Mouse (Mus musculus): ENCODE measurements around the gene Gjb2. TPM values are rescaled to one million over a fixed set of nuclear protein-coding genes. Genes with fewer than 3 reads are reported as not detected.
"Not testable (repeated sequence)": the region's sequence is repeated elsewhere in the genome, so short reads cannot be mapped to it uniquely, and the experiment has no call there.

Gene Gjb2
- polyA plus RNA-seq, 1 experiment from 2014 or later = 4.8 TPM

GRCm38 (mm10) chr14:57090001-57090400 lies 14.5 kb downstream of the Gjb2 start:
- 41% methylated on average over 2 of the region's 2 CpGs for WGBS
- Histone ChIP-seq H3K4me3 (ENCODE audit: low read depth, low read length) (no peak overlapping the region), H3K4me2 (no peak overlapping the region), H3K9me3 (ENCODE audit: control insufficient read depth, low read length) (no peaks in the 10 kb centered on the region), H3K36me3 (ENCODE audit: control insufficient read depth, insufficient read depth, low read length) (no peaks in the 10 kb centered on the region), H3K4me1 (replicated peaks; ENCODE audit: control insufficient read depth, insufficient read depth, low read length) (no peaks in the 10 kb centered on the region), H3K27me3 (replicated peaks; ENCODE audit: control insufficient read depth, insufficient read depth, low read length) (no peaks in the 10 kb centered on the region), H3K27ac (ENCODE audit: low read depth, low read length) (peak overlapping the region; percentile 70), H3K9ac (ENCODE audit: low read depth, low read length) (no peak overlapping the region)
- ATAC-seq (replicated peaks; ENCODE audit: low FRiP score) (no peak), DNase-seq (ENCODE audit: low spot score) (no peak)

GRCm38 (mm10) chr14:57089107-57089506 lies 15.4 kb downstream of the Gjb2 start:
- 0 out of 2 replicates have a peak, but pooled peaks cover 2% of the 10 kb centered on the region for H3K4me1 ChIP-seq (replicated peaks; ENCODE audit: control insufficient read depth, insufficient read depth, low read length)
- H3K36me3 ChIP-seq (ENCODE audit: control insufficient read depth, insufficient read depth, low read length) = no peaks in the 10 kb centered on the region
- DNase-seq (ENCODE audit: low spot score) (no peak), ATAC-seq (replicated peaks; ENCODE audit: low FRiP score) (peak; percentile 70)
- H3K27ac ChIP-seq (ENCODE audit: low read depth, low read length) = no peak overlapping the region; the same call in 1 of the 2 replicates
- H3K9me3 ChIP-seq (ENCODE audit: control insufficient read depth, low read length) = no peaks in the 10 kb centered on the region
- WGBS = 74% methylated on average over 7 of the region's 7 CpGs
- H3K4me3 ChIP-seq (ENCODE audit: low read depth, low read length) = no peak overlapping the region
- no peaks in the 10 kb centered on the region for H3K27me3 ChIP-seq (replicated peaks; ENCODE audit: control insufficient read depth, insufficient read depth, low read length)
- no peak overlapping the region for H3K9ac ChIP-seq (ENCODE audit: low read depth, low read length)
- no peak overlapping the region for H3K4me2 ChIP-seq

- Histone ChIP-seq H3K4me3 (ENCODE audit: low read depth, low read length) (no peak overlapping the region), H3K4me1 (replicated peaks; ENCODE audit: control insufficient read depth, insufficient read depth, low read length) (0 out of 2 replicates have a peak, but pooled peaks cover 4% of the 10 kb centered on the region), H3K27me3 (replicated peaks; ENCODE audit: control insufficient read depth, insufficient read depth, low read length) (no peaks in the 10 kb centered on the region), H3K27ac (ENCODE audit: low read depth, low read length) (no peak overlapping the region), H3K36me3 (ENCODE audit: control insufficient read depth, insufficient read depth, low read length) (no peaks in the 10 kb centered on the region), H3K4me2 (no peak overlapping the region), H3K9me3 (ENCODE audit: control insufficient read depth, low read length) (no peaks in the 10 kb centered on the region), H3K9ac (ENCODE audit: low read depth, low read length) (no peak overlapping the region)
- ATAC-seq (replicated peaks; ENCODE audit: low FRiP score) (no peak), DNase-seq (ENCODE audit: low spot score) (no peak)
- 38% methylated on average over 11 of the region's 11 CpGs for WGBS
Measured at GRCm38 (mm10) chr14:57084180-57084668, 20.3 kb downstream of the Gjb2 start.

- no peaks in the 10 kb centered on the region for H3K27me3 ChIP-seq (replicated peaks; ENCODE audit: control insufficient read depth, insufficient read depth, low read length)
- no peak overlapping the region for H3K9ac ChIP-seq (ENCODE audit: low read depth, low read length)
- no peak overlapping the region for H3K4me3 ChIP-seq (ENCODE audit: low read depth, low read length)
- 85% methylated on average over 1 of the region's 1 CpGs for WGBS
- H3K4me1 ChIP-seq (replicated peaks; ENCODE audit: control insufficient read depth, insufficient read depth, low read length) = 0 out of 2 replicates have a peak, but pooled peaks cover 4% of the 10 kb centered on the region
- no peaks in the 10 kb centered on the region for H3K9me3 ChIP-seq (ENCODE audit: control insufficient read depth, low read length)
- H3K36me3 ChIP-seq (ENCODE audit: control insufficient read depth, insufficient read depth, low read length) = no peaks in the 10 kb centered on the region
- DNase-seq (ENCODE audit: low spot score) (no peak), ATAC-seq (replicated peaks; ENCODE audit: low FRiP score) (no peak)
- no peak overlapping the region for H3K4me2 ChIP-seq
- H3K27ac ChIP-seq (ENCODE audit: low read depth, low read length) = no peak overlapping the region
Measured at GRCm38 (mm10) chr14:57082863-57083262, 21.6 kb downstream of the Gjb2 start.

GRCm38 (mm10) chr14:57075537-57075936 lies 29.0 kb downstream of the Gjb2 start:
- ATAC-seq (replicated peaks; ENCODE audit: low FRiP score) (no peak), DNase-seq (ENCODE audit: low spot score) (no peak)
- Histone ChIP-seq H3K27ac (ENCODE audit: low read depth, low read length) (no peak overlapping the region), H3K9me3 (ENCODE audit: control insufficient read depth, low read length) (no peaks in the 10 kb centered on the region), H3K4me3 (ENCODE audit: low read depth, low read length) (no peak overlapping the region), H3K9ac (ENCODE audit: low read depth, low read length) (no peak overlapping the region), H3K27me3 (replicated peaks; ENCODE audit: control insufficient read depth, insufficient read depth, low read length) (no peaks in the 10 kb centered on the region), H3K4me2 (no peak overlapping the region), H3K36me3 (ENCODE audit: control insufficient read depth, insufficient read depth, low read length) (no peaks in the 10 kb centered on the region), H3K4me1 (replicated peaks; ENCODE audit: control insufficient read depth, insufficient read depth, low read length) (no peaks in the 10 kb centered on the region)
- WGBS = 83% methylated on average over 6 of the region's 6 CpGs

- H3K36me3 ChIP-seq (ENCODE audit: control insufficient read depth, insufficient read depth, low read length); H3K4me3 ChIP-seq (ENCODE audit: low read depth, low read length); H3K27me3 ChIP-seq (replicated peaks; ENCODE audit: control insufficient read depth, insufficient read depth, low read length); H3K27ac ChIP-seq (ENCODE audit: low read depth, low read length); H3K9me3 ChIP-seq (ENCODE audit: control insufficient read depth, low read length); H3K9ac ChIP-seq (ENCODE audit: low read depth, low read length); H3K4me1 ChIP-seq (replicated peaks; ENCODE audit: control insufficient read depth, insufficient read depth, low read length); ATAC-seq (replicated peaks; ENCODE audit: low FRiP score); H3K4me2 ChIP-seq: not testable (repeated sequence)
- WGBS = 0% methylated on average over 2 of the region's 2 CpGs
- peak; percentile 39 for DNase-seq (ENCODE audit: low spot score)
Measured at GRCm38 (mm10) chr14:57069906-57070305, 34.6 kb downstream of the Gjb2 start.

- no peaks in the 10 kb centered on the region for H3K9me3 ChIP-seq (ENCODE audit: control insufficient read depth, low read length)
- H3K27me3 ChIP-seq (replicated peaks; ENCODE audit: control insufficient read depth, insufficient read depth, low read length) = no peaks in the 10 kb centered on the region
- no peak overlapping the region for H3K4me3 ChIP-seq (ENCODE audit: low read depth, low read length)
- no peak for ATAC-seq (replicated peaks; ENCODE audit: low FRiP score)
- no peak for DNase-seq (ENCODE audit: low spot score)
- no peak overlapping the region for H3K9ac ChIP-seq (ENCODE audit: low read depth, low read length)
- no peaks in the 10 kb centered on the region for H3K36me3 ChIP-seq (ENCODE audit: control insufficient read depth, insufficient read depth, low read length)
- no peaks in the 10 kb centered on the region for H3K4me1 ChIP-seq (replicated peaks; ENCODE audit: control insufficient read depth, insufficient read depth, low read length)
- no peak overlapping the region for H3K27ac ChIP-seq (ENCODE audit: low read depth, low read length)
- no peak overlapping the region for H3K4me2 ChIP-seq
Measured at GRCm38 (mm10) chr14:57066053-57066452, 38.4 kb downstream of the Gjb2 start.

GRCm38 (mm10) chr14:57060052-57060451 lies 44.5 kb downstream of the Gjb2 start:
- ATAC-seq (replicated peaks; ENCODE audit: low FRiP score); H3K27ac ChIP-seq (ENCODE audit: low read depth, low read length); H3K36me3 ChIP-seq (ENCODE audit: control insufficient read depth, insufficient read depth, low read length); H3K4me3 ChIP-seq (ENCODE audit: low read depth, low read length); H3K4me1 ChIP-seq (replicated peaks; ENCODE audit: control insufficient read depth, insufficient read depth, low read length); H3K9ac ChIP-seq (ENCODE audit: low read depth, low read length); H3K9me3 ChIP-seq (ENCODE audit: control insufficient read depth, low read length); H3K4me2 ChIP-seq: not testable (repeated sequence)
- peak; percentile 55 for DNase-seq (ENCODE audit: low spot score)
- H3K27me3 ChIP-seq (replicated peaks; ENCODE audit: control insufficient read depth, insufficient read depth, low read length) = peaks cover 42% of the 10 kb centered on the region
- WGBS = 0% methylated on average over 1 of the region's 1 CpGs

- Histone ChIP-seq H3K4me2 (peak within 1 kb of the TSS; percentile 75), H3K4me1 (replicated peaks; ENCODE audit: control insufficient read depth, insufficient read depth, low read length) (no peaks in the 10 kb centered on the region; the same call in 1 of the 2 replicates), H3K9me3 (ENCODE audit: control insufficient read depth, low read length) (no peaks in the 10 kb centered on the region), H3K9ac (ENCODE audit: low read depth, low read length) (no peak within 1 kb of the TSS), H3K4me3 (ENCODE audit: low read depth, low read length) (peak within 1 kb of the TSS; percentile 49), H3K27ac (ENCODE audit: low read depth, low read length) (no peak within 1 kb of the TSS), H3K27me3 (replicated peaks; ENCODE audit: control insufficient read depth, insufficient read depth, low read length) (peaks cover 47% of the 10 kb centered on the region), H3K36me3 (ENCODE audit: control insufficient read depth, insufficient read depth, low read length) (no peaks in the 10 kb centered on the region)
- peak; percentile 45 for DNase-seq (ENCODE audit: low spot score)
- ATAC-seq (replicated peaks; ENCODE audit: low FRiP score) = no peak; the same call in 1 of the 2 replicates
- under 1% methylated on average over 66 of the region's 79 CpGs for WGBS
Measured at GRCm38 (mm10) chr14:57057563-57058321, 46.8 kb downstream of the Gjb2 start, which contains the start of gene Gja3. Gene Gja3 (minus strand): TSS chr14:57058100.

Measured in liver, embryonic 11.5 days (tissue).